In the genomic region with DNA sequence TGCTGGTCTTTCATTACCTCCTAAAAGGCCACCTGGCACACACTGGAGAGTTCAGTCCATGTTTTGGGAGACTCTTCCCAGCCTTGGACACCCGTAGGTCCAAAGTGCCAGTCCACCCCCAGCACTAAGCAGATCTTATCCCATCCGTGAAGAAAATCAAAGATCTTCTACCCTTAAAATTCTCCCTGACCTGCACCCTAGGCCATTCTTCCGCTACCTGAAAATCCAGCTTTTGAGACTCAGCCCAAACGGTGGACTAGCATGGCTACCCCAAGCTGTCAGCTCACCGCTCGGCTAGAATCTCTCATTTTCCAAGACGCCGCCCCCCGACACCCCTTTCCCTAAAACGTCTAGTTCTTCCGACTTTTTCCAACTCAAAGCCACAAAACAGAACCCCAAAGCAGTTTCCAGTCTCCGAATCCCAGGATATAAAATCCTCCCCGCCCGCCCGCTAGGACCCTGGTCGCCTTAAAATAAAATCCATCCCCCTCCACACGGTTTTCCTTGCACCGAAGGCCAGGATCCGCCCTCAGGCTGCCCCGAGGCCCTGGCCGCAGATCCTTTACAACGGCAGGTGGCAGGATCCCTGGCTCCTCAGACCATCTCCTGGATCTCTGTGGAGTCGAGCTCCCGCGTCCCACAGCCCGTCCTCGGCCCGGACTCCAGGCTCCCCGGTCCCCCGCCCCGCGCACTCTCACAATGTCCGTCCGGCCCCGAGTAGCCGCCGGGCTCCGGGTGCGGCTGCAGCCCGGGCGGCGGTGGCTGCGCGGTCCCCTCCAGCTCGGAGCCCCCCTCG, we compare ENCODE assay signal across 1 mouse cellular context.
TF ChIP-seq lines count a peak whose summit lies in the region.

No protein-coding gene starts in this region.

TF ChIP-seq in MEL, 35 proteins besides CTCF, POLR2A, EP300 and RAD21:
- no peak for TF ChIP-seq MEF2A (IDR thresholded peaks at IDR 0.05; ENCODE audit: extremely low read depth, insufficient replicate concordance, low read depth, low read length, poor library complexity, severe bottlenecking)
- TF ChIP-seq MXI1 (IDR thresholded peaks at IDR 0.05; ENCODE audit: low read depth, low read length), result peak; percentile 33; the same call in 1 of the 2 replicates
- peak; percentile 46 for TF ChIP-seq SIN3A (IDR thresholded peaks at IDR 0.05; ENCODE audit: low read length)
- no peak for TF ChIP-seq TBP (IDR thresholded peaks at IDR 0.05; ENCODE audit: low read depth, low read length)
- no peak for TF ChIP-seq POLR2AphosphoS5 (IDR thresholded peaks at IDR 0.05; ENCODE audit: borderline replicate concordance, low read depth, low read length)
- no peak for TF ChIP-seq JUND (IDR thresholded peaks at IDR 0.05; ENCODE audit: low read depth, low read length)
- no peak for TF ChIP-seq MYC (IDR thresholded peaks at IDR 0.05; ENCODE audit: low read depth, low read length)
- no peak for TF ChIP-seq USF1 (IDR thresholded peaks at IDR 0.05; ENCODE audit: low read depth, low read length)
- no peak for TF ChIP-seq NRF1 (IDR thresholded peaks at IDR 0.05; ENCODE audit: insufficient read depth, low read depth, low read length, poor library complexity, severe bottlenecking)
